Mouse (Mus musculus): ENCODE data around the gene Crabp1. TPM values are rescaled to one million over a fixed set of nuclear protein-coding genes. Genes with fewer than 3 reads are reported as not detected.

Gene Crabp1
- polyA plus RNA-seq (2016; fragmentation: Nextera tagmentation; extraction: Ambion mirVana), result 644 and 768 TPM in 2 replicates

GRCm38 (mm10) chr9:54764561-54765217 lies at the start of gene Crabp1:
Crabp1 (plus strand) TSS chr9:54764748.
- Histone ChIP-seq H3K36me3 (no peaks in the 10 kb centered on the region), H3K27me3 (replicated peaks) (peaks cover 43% of the 10 kb centered on the region), H3K4me1 (peaks cover 38% of the 10 kb centered on the region), H3K27ac (no peak within 1 kb of the TSS), H3K9me3 (no peaks in the 10 kb centered on the region), H3K9ac (peak within 1 kb of the TSS; percentile 59), H3K4me2 (replicated peaks) (peak within 1 kb of the TSS; percentile 76), H3K4me3 (peak within 1 kb of the TSS; percentile 36)
- WGBS, result under 1% methylated on average over 45 of the region's 45 CpGs
- ATAC-seq (ENCODE audit: low FRiP score, low read depth), result peak; percentile 42; the same call in 1 of the 2 replicates

- Histone ChIP-seq H3K9me3 (no peaks in the 10 kb centered on the region), H3K4me3 (no peak overlapping the region), H3K27ac (no peak overlapping the region), H3K4me2 (replicated peaks) (no peak overlapping the region), H3K36me3 (peaks cover 74% of the 10 kb centered on the region), H3K27me3 (replicated peaks) (no peaks in the 10 kb centered on the region), H3K4me1 (no peaks in the 10 kb centered on the region), H3K9ac (no peak overlapping the region)
- no peak for ATAC-seq (ENCODE audit: low FRiP score, low read depth)
- 97% methylated on average over 3 of the region's 3 CpGs for WGBS
Measured at GRCm38 (mm10) chr9:54715776-54716175, 48.8 kb upstream of the Crabp1 start.

GRCm38 (mm10) chr9:54717527-54717926 lies 47.0 kb upstream of the Crabp1 start:
- WGBS, result 88% methylated on average over 3 of the region's 3 CpGs
- no peak overlapping the region for H3K27ac ChIP-seq
- H3K36me3 ChIP-seq, result peaks cover 77% of the 10 kb centered on the region
- H3K4me3 ChIP-seq, result no peak overlapping the region
- H3K4me1 ChIP-seq, result no peaks in the 10 kb centered on the region
- ATAC-seq (ENCODE audit: low FRiP score, low read depth), result no peak
- no peak overlapping the region for H3K9ac ChIP-seq
- no peak overlapping the region for H3K4me2 ChIP-seq (replicated peaks)
- H3K27me3 ChIP-seq (replicated peaks), result no peaks in the 10 kb centered on the region
- no peaks in the 10 kb centered on the region for H3K9me3 ChIP-seq

- 52% methylated on average over 7 of the region's 7 CpGs for WGBS
Measured at GRCm38 (mm10) chr9:54722156-54722555, 42.4 kb upstream of the Crabp1 start.

GRCm38 (mm10) chr9:54722596-54722995 lies 42.0 kb upstream of the Crabp1 start:
- Histone ChIP-seq H3K9ac (no peak overlapping the region), H3K27me3 (replicated peaks) (no peaks in the 10 kb centered on the region), H3K4me1 (no peaks in the 10 kb centered on the region), H3K36me3 (peaks cover 84% of the 10 kb centered on the region), H3K9me3 (no peaks in the 10 kb centered on the region), H3K4me2 (replicated peaks) (no peak overlapping the region), H3K27ac (no peak overlapping the region), H3K4me3 (no peak overlapping the region)
- WGBS, result 86% methylated on average over 4 of the region's 4 CpGs
- ATAC-seq (ENCODE audit: low FRiP score, low read depth), result no peak

More at GRCm38 (mm10) chr9:54722156-54722555, 42.4 kb upstream of the Crabp1 start:
- Histone ChIP-seq H3K9me3 (no peaks in the 10 kb centered on the region), H3K27me3 (replicated peaks) (no peaks in the 10 kb centered on the region), H3K36me3 (peaks cover 83% of the 10 kb centered on the region), H3K9ac (no peak overlapping the region), H3K27ac (no peak overlapping the region), H3K4me1 (no peaks in the 10 kb centered on the region), H3K4me3 (no peak overlapping the region), H3K4me2 (replicated peaks) (no peak overlapping the region)
- ATAC-seq (ENCODE audit: low FRiP score, low read depth), result no peak

GRCm38 (mm10) chr9:54726315-54726714 lies 38.2 kb upstream of the Crabp1 start:
- Histone ChIP-seq H3K27ac (no peak overlapping the region), H3K27me3 (replicated peaks) (no peaks in the 10 kb centered on the region), H3K4me2 (replicated peaks) (no peak overlapping the region), H3K4me3 (no peak overlapping the region), H3K4me1 (no peaks in the 10 kb centered on the region), H3K9me3 (no peaks in the 10 kb centered on the region), H3K9ac (no peak overlapping the region), H3K36me3 (peaks cover 73% of the 10 kb centered on the region)
- WGBS, result 88% methylated on average over 5 of the region's 5 CpGs
- no peak for ATAC-seq (ENCODE audit: low FRiP score, low read depth)

- Histone ChIP-seq H3K4me3 (no peak overlapping the region), H3K4me1 (peaks cover 7% of the 10 kb centered on the region; the same call in 1 of the 2 replicates), H3K27ac (no peak overlapping the region), H3K36me3 (peaks cover 22% of the 10 kb centered on the region), H3K27me3 (replicated peaks) (no peaks in the 10 kb centered on the region), H3K4me2 (replicated peaks) (no peak overlapping the region), H3K9me3 (no peaks in the 10 kb centered on the region), H3K9ac (no peak overlapping the region)
- ATAC-seq (ENCODE audit: low FRiP score, low read depth), result no peak
- WGBS, result 87% methylated on average over 2 of the region's 2 CpGs
Measured at GRCm38 (mm10) chr9:54732122-54732521, 32.4 kb upstream of the Crabp1 start.

GRCm38 (mm10) chr9:54733921-54734638 lies 30.5 kb upstream of the Crabp1 start, which contains the start of gene Wdr61:
Wdr61 (minus strand) TSS chr9:54734519.
- Histone ChIP-seq H3K27ac (no peak within 1 kb of the TSS), H3K4me3 (peak within 1 kb of the TSS; percentile 69)
- WGBS, result 2% methylated on average over 32 of the region's 32 CpGs

GRCm38 (mm10) chr9:54734639-54735252 lies 29.8 kb upstream of the Crabp1 start:
- Histone ChIP-seq H3K4me2 (replicated peaks) (peak overlapping the region; percentile 69), H3K27ac (no peak overlapping the region), H3K4me3 (peak overlapping the region; percentile 69), H3K9ac (no peak overlapping the region), H3K27me3 (replicated peaks) (no peaks in the 10 kb centered on the region), H3K4me1 (peaks cover 7% of the 10 kb centered on the region; the same call in 1 of the 2 replicates), H3K9me3 (no peaks in the 10 kb centered on the region), H3K36me3 (no peaks in the 10 kb centered on the region)
- 22% methylated on average over 11 of the region's 11 CpGs for WGBS
- no peak for ATAC-seq (ENCODE audit: low FRiP score, low read depth)

More at GRCm38 (mm10) chr9:54733921-54734638, 30.5 kb upstream of the Crabp1 start, which contains the start of gene Wdr61:
- ATAC-seq (ENCODE audit: low FRiP score, low read depth), result peak; percentile 94
- peaks cover 7% of the 10 kb centered on the region; the same call in 1 of the 2 replicates for H3K4me1 ChIP-seq
- no peaks in the 10 kb centered on the region for H3K27me3 ChIP-seq (replicated peaks)
- H3K4me2 ChIP-seq (replicated peaks), result peak within 1 kb of the TSS; percentile 69
- H3K36me3 ChIP-seq, result peaks cover 7% of the 10 kb centered on the region
- H3K9me3 ChIP-seq, result no peaks in the 10 kb centered on the region
- peak within 1 kb of the TSS; percentile 63 for H3K9ac ChIP-seq

GRCm38 (mm10) chr9:54736284-54736701 lies 28.3 kb upstream of the Crabp1 start:
- no peak for ATAC-seq (ENCODE audit: low FRiP score, low read depth)
- H3K36me3 ChIP-seq, result no peaks in the 10 kb centered on the region

GRCm38 (mm10) chr9:54738376-54738775 lies 26.2 kb upstream of the Crabp1 start:
- H3K9me3 ChIP-seq, result no peaks in the 10 kb centered on the region
- 26% methylated on average over 3 of the region's 3 CpGs for WGBS
- H3K27ac ChIP-seq, result no peak overlapping the region
- H3K4me3 ChIP-seq, result no peak overlapping the region
- peaks cover 5% of the 10 kb centered on the region; the same call in 1 of the 2 replicates for H3K27me3 ChIP-seq (replicated peaks)
- ATAC-seq (ENCODE audit: low FRiP score, low read depth), result no peak
- H3K36me3 ChIP-seq, result no peaks in the 10 kb centered on the region
- H3K4me2 ChIP-seq (replicated peaks), result no peak overlapping the region
- H3K4me1 ChIP-seq, result peaks cover 4% of the 10 kb centered on the region; the same call in 1 of the 2 replicates
- no peak overlapping the region for H3K9ac ChIP-seq

More at GRCm38 (mm10) chr9:54736284-54736701, 28.3 kb upstream of the Crabp1 start:
- no peak overlapping the region for H3K27ac ChIP-seq
- no peaks in the 10 kb centered on the region for H3K9me3 ChIP-seq
- no peaks in the 10 kb centered on the region for H3K27me3 ChIP-seq (replicated peaks)
- H3K4me2 ChIP-seq (replicated peaks), result no peak overlapping the region
- H3K4me3 ChIP-seq, result no peak overlapping the region
- H3K4me1 ChIP-seq, result peaks cover 7% of the 10 kb centered on the region; the same call in 1 of the 2 replicates
- 21% methylated on average over 9 of the region's 9 CpGs for WGBS
- H3K9ac ChIP-seq, result no peak overlapping the region

GRCm38 (mm10) chr9:54743891-54744290 lies 20.7 kb upstream of the Crabp1 start:
- no peak overlapping the region for H3K27ac ChIP-seq
- ATAC-seq (ENCODE audit: low FRiP score, low read depth), result no peak
- no peak overlapping the region for H3K4me2 ChIP-seq (replicated peaks)
- H3K4me1 ChIP-seq, result peaks cover 15% of the 10 kb centered on the region
- H3K4me3 ChIP-seq, result no peak overlapping the region
- peaks cover 5% of the 10 kb centered on the region; the same call in 1 of the 2 replicates for H3K27me3 ChIP-seq (replicated peaks)
- H3K9me3 ChIP-seq, result no peaks in the 10 kb centered on the region
- no peak overlapping the region for H3K9ac ChIP-seq
- 91% methylated on average over 4 of the region's 4 CpGs for WGBS
- H3K36me3 ChIP-seq, result no peaks in the 10 kb centered on the region

All from neural tube, embryonic 12.5 days (tissue).